Mouse (Mus musculus) G1E (cell line): ENCODE data around the gene Pvalb.

ENCODE experiments used
- CTCF ChIP-seq: IDR thresholded peaks from 2 replicates; pipeline ENCODE4 v1.5.1; 2012; ENCODE audit warnings: low read depth, low read length, inconsistent platforms, mixed read lengths
- GATA1 ChIP-seq: IDR thresholded peaks from 2 replicates; pipeline ENCODE4 v1.6.1; 2012; ENCODE audit warnings: borderline replicate concordance, low read length, inconsistent platforms, mixed read lengths
- GATA2 ChIP-seq: IDR thresholded peaks from 2 replicates; pipeline ENCODE4 v1.6.1; 2012; ENCODE audit warnings: low read depth, low read length, inconsistent platforms, borderline replicate concordance
- TAL1 ChIP-seq: conservative IDR thresholded peaks from 2 replicates; pipeline ENCODE4 v1.6.1; 2012; ENCODE audit warnings: low read depth, low read length, inconsistent platforms, mixed read lengths

GRCm38 (mm10) chr15:78189636-78190035 lies 16.6 kb downstream of the Pvalb start:
- no peak for TF ChIP-seq CTCF
- TF ChIP-seq TAL1: no peak
- no peak for TF ChIP-seq GATA1
- no peak for TF ChIP-seq GATA2
